Mouse (Mus musculus) neural tube, embryonic 14.5 days (tissue): ENCODE results near the gene Slamf7. TPM values are rescaled to one million over a fixed set of nuclear protein-coding genes. Genes with fewer than 3 reads are reported as not detected.
"Not testable (repeated sequence)": the region's sequence is repeated elsewhere in the genome, so short reads cannot be mapped to it uniquely, and the experiment has no call there.

Experiments
- ATAC-seq: fragments of 200-750 bp; cut with Nextera tagmentation; 2 replicates; pipeline ENCODE4 v1.8.0; 2017; ENCODE audit warnings: low read depth, mild to moderate bottlenecking, moderate TSS enrichment, moderate library complexity
- H3K27ac ChIP-seq: fragments of 300-500 bp; sonication (generic); 2 replicates; pipeline ENCODE4 v1.5.1; 2014; ENCODE audit warnings: low read depth, mild to moderate bottlenecking, control low read depth, low read length, moderate library complexity, mixed read lengths
- H3K27me3 ChIP-seq: fragments of 300-500 bp; sonication (generic); 2 replicates; pipeline ENCODE4 v1.6.1; 2014; ENCODE audit warnings: low read length; ENCODE audit not compliant: control insufficient read depth, insufficient read depth
- H3K36me3 ChIP-seq: fragments of 300-500 bp; sonication (generic); 2 replicates; pipeline ENCODE4 v1.6.1; 2014; ENCODE audit warnings: low read length, mixed read lengths; ENCODE audit not compliant: control insufficient read depth, insufficient read depth
- H3K4me1 ChIP-seq: fragments of 300-500 bp; sonication (generic); 2 replicates; pipeline ENCODE4 v1.6.1; 2014; ENCODE audit warnings: low read length; ENCODE audit not compliant: control insufficient read depth, insufficient read depth
- H3K4me2 ChIP-seq: fragments of 300-500 bp; sonication (generic); 2 replicates; pipeline ENCODE4 v1.6.1; 2014; ENCODE audit warnings: mild to moderate bottlenecking, low read depth, low read length, control low read depth
- H3K4me3 ChIP-seq: fragments of 300-500 bp; sonication (generic); 2 replicates; pipeline ENCODE4 v1.5.1; 2014; ENCODE audit warnings: low read depth, low read length, control low read depth, mixed read lengths
- H3K9ac ChIP-seq: fragments of 300-500 bp; sonication (generic); replicated peaks from 2 replicates; pipeline ENCODE4 v1.6.1; 2014; ENCODE audit warnings: low read depth, mild to moderate bottlenecking, control low read depth, low read length, mixed read lengths
- H3K9me3 ChIP-seq: fragments of 300-500 bp; sonication (generic); 2 replicates; pipeline ENCODE4 v1.6.1; 2016; ENCODE audit warnings: low read length; ENCODE audit not compliant: control insufficient read depth
- WGBS: fragments of 180-500 bp; shearing (Covaris S2); extraction: QIAGEN DNeasy Blood & Tissue Kit; methylation state at CpG from one replicate; pipeline ENCODE4 v1.1.7; 2014; 5-methylcytosine and 5-hydroxymethylcytosine counted together
- polyA plus RNA-seq: library from polyadenylated mRNA; unstranded; fragments of >200 nt; fragmentation: Nextera tagmentation; extraction: Ambion mirVana; gene quantifications from 2 replicates; pipeline ENCODE4 v1.2.1, GENCODE M21; 2014

Gene Slamf7
- polyA plus RNA-seq, 1 experiment from 2014 or later = not detected

DNA sequence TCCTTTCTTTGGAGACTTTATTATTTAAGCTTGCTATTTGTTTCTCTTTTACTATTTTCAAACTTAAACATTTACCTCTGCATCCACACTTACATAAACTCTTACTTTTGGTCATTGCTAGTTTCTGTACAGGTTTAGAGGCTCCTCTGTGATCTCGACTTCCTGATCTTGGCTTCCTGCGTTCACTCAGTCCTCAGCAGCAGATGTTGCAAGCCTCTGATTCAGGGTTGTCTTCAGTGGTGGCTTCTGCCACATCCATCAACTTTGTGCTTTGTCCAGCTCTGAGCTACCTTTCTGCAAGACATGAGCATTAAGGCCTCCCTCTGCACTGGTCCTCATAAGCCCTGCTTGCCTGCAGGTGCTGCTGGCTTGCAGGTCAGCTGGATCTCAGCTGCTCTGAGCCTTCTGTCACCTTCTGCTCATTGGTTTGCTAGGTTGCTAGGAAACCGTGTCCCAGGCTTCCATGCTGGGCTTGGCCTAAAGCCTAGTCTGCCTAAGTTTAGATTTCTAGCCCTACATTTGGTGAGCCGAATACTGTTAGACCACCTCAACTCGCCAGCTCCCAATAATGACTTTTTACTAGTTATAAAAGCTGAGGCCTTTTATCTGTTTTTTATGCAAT lies 20.1 kb upstream of the Slamf7 start:
- H3K4me3 ChIP-seq = no peak overlapping the region
- 75% methylated on average over 5 of the region's 5 CpGs for WGBS
- H3K36me3 ChIP-seq = no peaks in the 10 kb centered on the region
- H3K4me1 ChIP-seq = no peaks in the 10 kb centered on the region
- no peaks in the 10 kb centered on the region for H3K27me3 ChIP-seq
- ATAC-seq = no peak
- H3K27ac ChIP-seq = no peak overlapping the region
- H3K9ac ChIP-seq = no peak overlapping the region
- H3K9me3 ChIP-seq = no peaks in the 10 kb centered on the region
- no peak overlapping the region for H3K4me2 ChIP-seq

DNA sequence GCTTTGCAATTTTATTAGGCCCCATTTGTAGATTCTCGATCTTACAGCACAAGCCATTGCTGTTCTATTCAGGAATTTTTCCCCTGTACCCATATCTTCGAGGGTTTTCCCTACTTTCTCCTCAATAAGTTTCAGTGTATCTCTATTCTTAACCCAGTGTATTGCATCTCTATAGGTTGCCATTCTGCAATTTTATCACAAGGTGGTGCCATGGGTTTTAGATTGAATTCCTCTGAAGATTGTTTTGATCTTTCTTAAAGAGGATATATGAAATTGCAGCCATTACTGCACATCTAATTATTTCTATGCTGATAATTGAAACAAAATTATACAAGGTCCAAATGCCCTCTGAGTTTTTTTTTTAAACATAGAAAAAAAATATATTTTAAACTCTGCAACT lies 19.6 kb upstream of the Slamf7 start:
- 78% methylated on average over 2 of the region's 2 CpGs for WGBS
- H3K27ac ChIP-seq, ATAC-seq, H3K4me1 ChIP-seq, H3K27me3 ChIP-seq, H3K4me2 ChIP-seq, H3K36me3 ChIP-seq, H3K9me3 ChIP-seq, H3K9ac ChIP-seq, H3K4me3 ChIP-seq: not testable (repeated sequence)

DNA sequence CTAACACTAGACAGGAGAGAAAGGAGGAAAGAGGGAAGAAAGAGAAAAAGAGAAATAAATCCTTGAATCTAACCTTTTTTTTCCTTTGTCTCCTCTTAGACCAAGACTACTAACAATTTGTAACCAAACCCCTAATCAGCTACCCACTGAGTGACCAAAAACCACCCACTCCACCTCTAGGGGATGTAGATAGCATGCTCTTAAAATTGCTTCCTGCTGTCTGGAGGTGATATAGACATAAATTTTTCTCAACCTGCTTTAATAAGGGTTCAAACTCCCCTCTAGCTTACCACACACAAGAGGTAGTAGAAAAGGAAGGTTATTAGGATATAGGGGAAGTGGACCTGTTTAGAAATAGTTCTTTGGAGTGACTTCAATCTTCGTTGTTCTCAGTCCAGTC lies 14.3 kb upstream of the Slamf7 start:
- Histone ChIP-seq H3K27ac (no peak overlapping the region), H3K4me2 (no peak overlapping the region), H3K36me3 (no peaks in the 10 kb centered on the region), H3K4me3 (no peak overlapping the region), H3K27me3 (no peaks in the 10 kb centered on the region), H3K4me1 (no peaks in the 10 kb centered on the region), H3K9me3 (no peaks in the 10 kb centered on the region), H3K9ac (no peak overlapping the region)
- ATAC-seq = no peak
- 74% methylated on average over 1 of the region's 1 CpGs for WGBS

DNA sequence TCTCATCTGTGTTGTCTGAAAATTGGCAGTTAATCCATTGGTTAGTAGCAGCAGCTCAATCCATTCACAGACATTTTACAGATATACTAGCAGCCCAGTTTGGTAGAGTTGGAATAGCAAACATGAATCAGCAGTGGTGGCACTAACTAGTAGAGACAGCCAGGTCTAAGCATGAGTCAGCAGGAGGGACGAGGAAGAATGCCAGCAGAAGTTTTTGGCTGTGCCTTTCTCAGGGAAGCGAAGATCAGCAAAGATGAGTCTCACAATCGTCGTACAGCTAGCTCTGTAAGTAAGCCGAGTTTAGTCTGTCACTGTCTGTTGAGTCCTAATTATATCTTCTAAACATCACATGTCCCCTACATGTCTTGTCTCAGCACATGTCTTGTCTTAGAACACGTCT lies 13.5 kb upstream of the Slamf7 start:
- no peak for ATAC-seq
- Histone ChIP-seq H3K4me2 (no peak overlapping the region), H3K27me3 (no peaks in the 10 kb centered on the region), H3K36me3 (no peaks in the 10 kb centered on the region), H3K9me3 (no peaks in the 10 kb centered on the region), H3K9ac (no peak overlapping the region), H3K27ac (no peak overlapping the region), H3K4me1 (no peaks in the 10 kb centered on the region), H3K4me3 (no peak overlapping the region)
- WGBS = 88% methylated on average over 6 of the region's 6 CpGs

DNA sequence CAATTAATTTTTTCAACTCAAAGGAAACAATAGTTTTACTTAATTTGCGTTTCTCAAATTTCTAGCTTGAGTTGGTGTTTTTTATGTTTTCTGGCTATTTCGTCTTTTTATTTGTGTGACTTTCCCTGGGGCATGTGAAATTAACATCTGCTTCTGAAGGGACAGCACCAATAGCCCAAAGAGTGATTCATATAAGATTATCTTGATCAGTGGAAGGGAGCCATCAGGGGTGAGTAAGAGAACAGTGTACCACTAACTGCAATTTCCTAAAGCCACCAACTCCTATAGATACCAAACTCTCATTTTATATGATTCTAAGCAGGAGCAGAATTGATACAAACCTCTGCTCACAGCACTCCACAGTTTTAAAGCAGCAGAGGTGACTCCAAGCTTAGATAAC lies 10.9 kb upstream of the Slamf7 start:
- WGBS = 79% methylated on average over 2 of the region's 2 CpGs

DNA sequence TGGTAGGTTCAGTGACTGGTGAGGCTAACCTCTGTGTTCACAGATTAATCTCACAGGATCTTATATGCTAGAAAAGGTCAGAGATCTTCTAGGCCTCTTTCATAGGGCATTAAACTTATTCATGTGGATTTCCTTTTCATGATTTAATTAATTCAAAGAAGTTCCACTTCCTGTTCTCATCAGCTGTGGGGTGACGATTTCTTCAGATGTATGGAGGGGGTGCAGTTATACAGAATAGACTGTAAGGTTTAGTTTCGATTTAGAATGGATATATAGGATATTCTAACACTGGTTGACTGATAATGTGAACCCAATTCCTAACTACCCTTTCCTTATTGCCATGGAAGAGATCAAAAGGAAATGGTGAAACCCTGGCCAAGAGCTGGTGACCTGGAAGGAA lies 8.6 kb upstream of the Slamf7 start:
- no peak overlapping the region for H3K4me3 ChIP-seq
- no peak overlapping the region for H3K27ac ChIP-seq
- H3K36me3 ChIP-seq = no peaks in the 10 kb centered on the region
- no peak overlapping the region for H3K4me2 ChIP-seq
- WGBS = 54% methylated on average over 2 of the region's 2 CpGs
- no peaks in the 10 kb centered on the region for H3K27me3 ChIP-seq
- no peak for ATAC-seq
- no peaks in the 10 kb centered on the region for H3K4me1 ChIP-seq
- no peak overlapping the region for H3K9ac ChIP-seq
- no peaks in the 10 kb centered on the region for H3K9me3 ChIP-seq

More for the DNA sequence above, 10.9 kb upstream of the Slamf7 start:
- Histone ChIP-seq H3K4me3 (no peak overlapping the region), H3K4me2 (no peak overlapping the region), H3K9me3 (no peaks in the 10 kb centered on the region), H3K4me1 (no peaks in the 10 kb centered on the region), H3K27me3 (no peaks in the 10 kb centered on the region), H3K27ac (no peak overlapping the region), H3K9ac (no peak overlapping the region), H3K36me3 (no peaks in the 10 kb centered on the region)
- no peak for ATAC-seq

DNA sequence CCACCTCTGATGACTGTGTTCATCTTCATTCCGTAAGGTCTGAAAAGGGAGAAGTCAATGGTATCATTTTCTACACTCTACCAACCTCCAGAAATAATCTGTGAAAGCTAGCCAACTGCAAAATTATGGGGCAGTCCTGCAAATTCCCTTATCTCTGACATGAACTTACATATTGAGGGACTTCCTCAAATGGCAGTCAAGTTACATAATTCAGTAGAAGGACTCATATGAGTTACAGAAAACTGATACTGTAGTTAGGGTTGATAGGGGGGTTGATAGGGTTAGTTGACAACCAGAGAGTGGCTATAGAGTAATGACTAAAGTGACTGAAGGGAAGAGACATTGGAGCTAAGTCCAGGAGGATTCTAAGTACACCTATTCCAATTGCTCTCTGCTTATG lies 7.6 kb upstream of the Slamf7 start:
- no peak for ATAC-seq
- Histone ChIP-seq H3K4me1 (no peaks in the 10 kb centered on the region), H3K4me2 (no peak overlapping the region), H3K27me3 (no peaks in the 10 kb centered on the region), H3K4me3 (no peak overlapping the region), H3K9me3 (no peaks in the 10 kb centered on the region), H3K9ac (no peak overlapping the region), H3K27ac (no peak overlapping the region), H3K36me3 (no peaks in the 10 kb centered on the region)
- WGBS = 97% methylated on average over 1 of the region's 1 CpGs

DNA sequence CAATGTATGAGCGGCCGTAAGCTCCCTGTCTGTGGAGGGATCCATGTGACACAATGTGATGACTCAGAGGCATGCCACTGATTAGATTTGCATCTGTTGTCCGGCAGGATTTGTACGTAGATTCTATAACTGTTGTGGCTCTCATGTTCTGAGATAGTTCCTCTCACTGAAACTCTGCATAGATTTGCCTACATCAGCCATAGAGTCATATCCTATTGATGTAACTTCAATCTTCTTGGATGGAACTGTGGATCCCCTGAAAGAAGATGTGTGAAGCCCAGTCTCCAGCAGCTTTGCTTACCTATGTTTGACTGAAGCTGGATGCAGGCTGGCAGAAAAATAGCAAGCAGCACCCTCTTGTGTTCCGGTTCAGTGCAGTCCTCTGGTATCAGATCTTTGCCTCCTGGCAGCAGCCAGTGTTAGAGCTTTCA lies 5.7 kb upstream of the Slamf7 start:
- Histone ChIP-seq H3K27me3 (no peaks in the 10 kb centered on the region), H3K36me3 (no peaks in the 10 kb centered on the region), H3K4me3 (no peak overlapping the region), H3K4me2 (no peak overlapping the region), H3K9me3 (no peaks in the 10 kb centered on the region), H3K9ac (no peak overlapping the region), H3K27ac (no peak overlapping the region), H3K4me1 (no peaks in the 10 kb centered on the region)
- WGBS = 83% methylated on average over 5 of the region's 5 CpGs
- no peak for ATAC-seq

DNA sequence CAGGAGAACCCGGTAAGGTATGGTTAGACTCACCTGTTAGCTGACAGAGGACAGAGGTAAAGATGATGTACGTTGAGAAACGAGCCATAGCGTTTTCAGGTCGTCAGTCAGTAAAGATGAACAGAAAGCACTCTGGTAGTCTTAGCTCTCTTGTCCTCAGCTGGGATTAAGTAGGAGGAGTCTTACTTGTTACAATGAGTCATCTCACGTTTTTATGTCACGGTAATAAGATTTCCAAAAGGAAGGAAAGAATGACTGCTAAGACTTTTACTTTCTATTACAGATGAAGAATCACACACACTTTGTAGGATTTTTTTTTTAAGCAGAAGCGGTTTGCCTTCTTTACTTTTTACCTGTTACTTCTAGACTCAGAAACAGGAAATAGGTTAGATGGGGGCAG lies 4.0 kb downstream of the Slamf7 start:
- H3K4me2 ChIP-seq = no peak overlapping the region
- no peak overlapping the region for H3K9ac ChIP-seq
- H3K4me1 ChIP-seq = no peaks in the 10 kb centered on the region
- H3K36me3 ChIP-seq = no peaks in the 10 kb centered on the region
- H3K9me3 ChIP-seq = no peaks in the 10 kb centered on the region
- no peaks in the 10 kb centered on the region for H3K27me3 ChIP-seq
- no peak overlapping the region for H3K27ac ChIP-seq
- 85% methylated on average over 8 of the region's 8 CpGs for WGBS
- ATAC-seq = no peak
- no peak overlapping the region for H3K4me3 ChIP-seq
